Mouse (Mus musculus) Patski (cell line): ENCODE results near the gene Eme2. TPM values are rescaled to one million over a fixed set of nuclear protein-coding genes. Genes with fewer than 3 reads are reported as not detected.

Source experiments
- ATAC-seq: fragments of 100-300 bp; one replicate; pipeline ENCODE4 v1.8.0; 2021
- CTCF ChIA-PET: fragments of 350-600 bp; sonication (Branson Sonifier 250); formaldehyde crosslinking; loops from one replicate; lab custom pipeline; 2022; ENCODE audit warnings: inconsistent platforms; lab: Charles Lee
- POLR2A ChIA-PET: fragments of 350-600 bp; sonication (Branson Sonifier 250); formaldehyde crosslinking; loops from one replicate; lab custom pipeline; 2022; ENCODE audit warnings: antibody characterized with exemption, inconsistent platforms; lab: Charles Lee
- DNase-seq: peaks from one replicate; pipeline ENCODE4 v3.0.0-alpha.2; 2011; ENCODE audit warnings: low read depth, low spot score
- H3K27me3 ChIP-seq: fragments of 371-371 bp; one replicate; pipeline ENCODE4 v1.5.1; 2021
- CTCF ChIP-seq: fragments of 100-300 bp; IDR thresholded peaks from one replicate; pipeline ENCODE4 v1.5.1; 2021
- in situ Hi-C: fragments of 300-500 bp; cut with MboI; formaldehyde crosslinking; loops from 3 replicates; pipeline ENCODE4 v1.11.1; 2018; ENCODE audit warnings: low pct_unique_long_range_greater_than_20kb, mixed read lengths
- polyA plus RNA-seq: library from polyadenylated mRNA; unstranded; gene quantifications from one replicate; pipeline ENCODE4 v1.2.3, GENCODE M21; 2021

Eme2 gene
- polyA plus RNA-seq, 1 experiment from 2014 or later, result 21.4 TPM

DNA sequence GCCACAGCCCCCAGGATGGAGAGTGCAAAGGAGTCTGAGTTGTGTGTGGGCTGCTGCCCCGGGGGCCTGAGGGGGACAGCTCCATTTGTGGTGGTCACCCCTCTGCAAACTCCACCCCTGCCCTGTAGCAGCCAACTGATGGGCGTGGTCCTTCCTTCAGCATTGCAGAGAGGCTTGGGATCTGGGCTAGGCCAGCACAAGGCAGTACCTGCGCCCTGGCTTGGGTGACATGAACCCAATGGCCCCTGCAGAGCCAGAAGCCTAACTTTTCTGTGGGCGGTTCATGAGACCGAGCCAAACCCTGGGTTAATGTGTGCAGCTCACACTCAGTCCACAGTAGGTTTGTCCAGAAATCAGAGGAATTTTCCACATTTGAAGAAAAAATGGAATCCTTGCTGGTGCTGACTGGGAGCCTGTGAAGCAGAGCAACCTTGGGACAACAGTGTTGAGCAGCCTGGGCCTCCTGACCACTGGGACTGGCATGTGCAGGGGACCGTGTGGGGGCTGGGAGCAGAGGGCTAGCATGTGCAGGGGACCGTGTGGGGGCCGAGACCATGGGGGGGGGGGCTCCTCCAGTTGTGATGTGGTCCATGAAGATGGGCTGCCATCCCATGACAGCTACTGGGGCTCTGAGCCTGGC lies 36.9 kb downstream of the Eme2 start:
- CTCF ChIA-PET, result no interaction called here
- DNase-seq (no peak), ATAC-seq (no peak)
- in situ Hi-C loops, result no loop called here
- TF ChIP-seq CTCF, result no peak
- no peaks in the 10 kb centered on the region for H3K27me3 ChIP-seq
- POLR2A ChIA-PET, result interaction anchor here (0.7 to 1.6 kb wide), 2 partner anchors 9 to 14 kb away, joined by 3 read pairs; no protein-coding TSS in a partner anchor

GRCm38 (mm10) chr17:24856589-24856988 lies 38.3 kb downstream of the Eme2 start:
- CTCF ChIA-PET, result no interaction called here
- in situ Hi-C loops, result no loop called here
- POLR2A ChIA-PET, result interaction anchor here (1.0 kb wide), 1 partner anchor 19 kb away, joined by 4 read pairs; no protein-coding TSS in a partner anchor

DNA sequence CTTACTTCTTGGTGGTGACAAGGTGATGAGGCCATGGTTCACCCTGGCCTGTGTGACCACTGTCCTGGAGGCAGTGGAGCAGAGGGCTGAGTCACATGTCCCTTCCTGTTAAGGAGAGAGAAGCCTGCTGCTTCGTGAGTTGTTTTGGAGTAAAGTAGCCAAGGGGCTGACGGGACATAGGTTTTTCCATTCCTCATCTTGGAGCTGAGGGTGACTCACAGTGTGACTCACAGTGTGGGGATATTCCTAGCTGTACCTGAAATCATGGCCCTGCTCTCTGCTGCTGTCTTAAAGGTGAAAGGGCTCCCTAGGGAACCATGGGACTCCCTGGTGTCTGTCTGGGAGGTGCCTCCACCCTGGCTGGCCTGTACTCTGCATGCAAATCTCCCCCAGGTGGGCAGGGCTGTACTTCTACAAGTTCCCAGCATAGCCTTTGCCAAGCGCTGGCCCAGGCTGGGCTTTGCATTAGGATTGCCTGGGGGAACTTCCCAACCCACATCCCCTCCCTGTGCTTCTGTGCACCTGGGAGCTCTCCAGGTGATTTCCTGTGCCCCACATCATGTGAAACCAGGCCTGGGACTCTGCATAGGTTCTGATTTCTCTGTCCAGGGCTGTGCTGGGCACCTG lies 38.9 kb downstream of the Eme2 start:
- ATAC-seq, result peak; percentile 76
- ChIA-PET CTCF (no interaction called here), POLR2A (no interaction called here)
- TF ChIP-seq CTCF, result no peak
- in situ Hi-C loops, result no loop called here
- no peaks in the 10 kb centered on the region for H3K27me3 ChIP-seq
- peak; percentile 75 for DNase-seq

More at GRCm38 (mm10) chr17:24856589-24856988, 38.3 kb downstream of the Eme2 start:
- no peaks in the 10 kb centered on the region for H3K27me3 ChIP-seq
- TF ChIP-seq CTCF, result no peak
- no peak for DNase-seq
- ATAC-seq, result no peak

GRCm38 (mm10) chr17:24851381-24852125 lies 43.3 kb downstream of the Eme2 start:
- no peak for TF ChIP-seq CTCF
- DNase-seq (no peak), ATAC-seq (no peak)
- ChIA-PET CTCF (interaction anchor here (1.0 to 1.6 kb wide), 2 partner anchors 11 to 30 kb away, joined by 3 read pairs; partner anchors contain the start of gene Hagh), POLR2A (interaction anchor here (1.0 kb wide), 1 partner anchor 11 kb away, joined by 3 read pairs; no protein-coding TSS in a partner anchor)
- no peaks in the 10 kb centered on the region for H3K27me3 ChIP-seq
- in situ Hi-C loops, result no loop called here

DNA sequence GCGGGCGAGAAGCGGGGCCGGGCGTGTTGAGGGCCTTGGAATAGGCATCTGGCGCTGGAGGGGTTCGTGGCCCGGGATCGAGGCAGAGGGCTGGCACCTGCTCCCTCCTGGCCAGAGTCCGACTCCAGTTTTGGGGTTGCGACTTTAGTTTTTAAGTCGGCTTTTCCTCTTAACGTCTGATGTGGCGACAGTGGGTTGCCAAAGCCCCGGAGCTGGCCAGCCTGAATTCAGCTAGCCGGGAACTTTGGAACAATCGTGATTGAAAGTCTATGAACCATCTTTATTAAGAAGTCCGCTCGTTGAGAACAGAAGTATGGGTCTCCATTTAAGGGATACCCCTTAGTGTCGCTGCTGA lies 44.1 kb downstream of the Eme2 start:
- TF ChIP-seq CTCF, result no peak
- CTCF ChIA-PET, result interaction anchor here (1.0 to 1.6 kb wide), 3 partner anchors 11 to 31 kb away, joined by 3 read pairs; partner anchors contain the start of gene Hagh
- H3K27me3 ChIP-seq, result no peaks in the 10 kb centered on the region
- no peak for ATAC-seq
- POLR2A ChIA-PET, result interaction anchor here (1.0 to 1.3 kb wide), 3 partner anchors 12 to 46 kb away, joined by 3 to 5 read pairs (median 3); no protein-coding TSS in a partner anchor
- in situ Hi-C loops, result no loop called here
- DNase-seq, result no peak

GRCm38 (mm10) chr17:24850065-24850772 lies 44.7 kb downstream of the Eme2 start, which contains the start of gene Fahd1:
Fahd1 (minus strand) TSS chr17:24850364.
- peak; percentile 97 for ATAC-seq
- no peaks in the 10 kb centered on the region for H3K27me3 ChIP-seq
- ChIA-PET POLR2A (interaction anchor here (0.9 to 1.4 kb wide), 6 partner anchors 10 to 47 kb away, joined by 3 to 5 read pairs (median 3); partner anchors contain the start of genes Eme2 and Mrps34), CTCF (interaction anchor here (1.0 to 1.6 kb wide), 3 partner anchors 10 to 32 kb away, joined by 3 read pairs; partner anchors contain the start of gene Hagh)
- peak; percentile 86 for DNase-seq
- in situ Hi-C loops, result no loop called here
- TF ChIP-seq CTCF, result no peak

DNA sequence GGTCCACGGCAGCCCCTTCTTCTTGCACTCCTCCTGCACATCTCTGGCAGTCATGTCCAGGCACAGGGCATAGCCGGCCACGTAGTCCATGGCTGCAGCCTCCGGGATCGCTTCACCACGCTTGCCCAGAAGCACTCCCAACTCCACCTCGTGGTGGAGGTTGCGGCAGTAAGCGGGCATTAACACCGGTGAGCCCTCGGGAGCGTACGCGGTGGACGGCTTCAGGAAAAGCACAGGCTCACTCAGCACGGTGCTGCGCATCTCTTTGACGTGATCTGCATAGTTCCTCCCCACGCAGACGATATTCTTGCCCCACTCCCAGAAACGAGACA lies 45.2 kb downstream of the Eme2 start:
- DNase-seq, result no peak
- in situ Hi-C loops, result loop anchor here (5.0 kb wide), 1 partner anchor 38 kb away; the partner anchor contains the start of genes Nubp2 and Spsb3
- CTCF ChIA-PET, result interaction anchor here (1.4 kb wide), 1 partner anchor 13 kb away, joined by 3 read pairs; no protein-coding TSS in a partner anchor
- POLR2A ChIA-PET, result interaction anchor here (0.9 to 1.4 kb wide), 4 partner anchors 9 to 45 kb away, joined by 3 to 5 read pairs (median 4); partner anchors contain the start of genes Eme2 and Mrps34
- no peak for TF ChIP-seq CTCF
- peak; percentile 26 for ATAC-seq
- H3K27me3 ChIP-seq, result no peaks in the 10 kb centered on the region

DNA sequence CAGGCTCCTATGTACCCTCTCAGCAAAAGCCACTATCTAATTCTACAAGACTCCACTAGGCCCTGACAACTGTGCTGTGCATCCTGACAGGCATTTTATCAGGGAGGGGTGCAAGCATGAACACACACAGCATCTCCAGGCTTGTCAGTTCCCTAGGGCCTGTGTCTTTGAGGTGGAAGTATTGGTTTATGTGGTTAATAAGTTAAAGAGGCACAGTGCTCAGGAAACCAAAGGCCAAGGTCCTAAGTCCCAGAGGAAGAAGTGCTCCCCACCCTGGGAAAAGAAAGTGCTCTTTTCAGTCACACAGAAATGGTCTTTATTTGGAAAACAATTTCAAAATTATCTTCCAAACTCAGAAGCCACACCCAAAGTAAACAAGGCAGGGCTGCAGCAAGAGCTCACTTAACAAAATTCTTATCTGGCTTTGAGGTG lies 46.3 kb downstream of the Eme2 start:
- H3K27me3 ChIP-seq, result no peaks in the 10 kb centered on the region
- CTCF ChIA-PET, result interaction anchor here (1.7 kb wide), 1 partner anchor 34 kb away, joined by 4 read pairs; no protein-coding TSS in a partner anchor
- TF ChIP-seq CTCF, result no peak
- ATAC-seq, result no peak
- in situ Hi-C loops, result loop anchor here (5.0 kb wide), 1 partner anchor 39 kb away; the partner anchor contains the start of genes Nubp2 and Spsb3
- no peak for DNase-seq
- POLR2A ChIA-PET, result interaction anchor here (1.2 to 1.4 kb wide), 3 partner anchors 8 to 46 kb away, joined by 3 to 4 read pairs (median 3); partner anchors contain the start of genes Eme2, Igfals and Mrps34

GRCm38 (mm10) chr17:24847386-24847785 lies 47.5 kb downstream of the Eme2 start:
- TF ChIP-seq CTCF, result no peak
- no peak for DNase-seq
- ChIA-PET CTCF (no interaction called here), POLR2A (interaction anchor here (0.6 to 1.2 kb wide), 2 partner anchors 18 to 1145 kb away, joined by 3 read pairs; partner anchors contain the start of gene Igfals)
- H3K27me3 ChIP-seq, result no peaks in the 10 kb centered on the region
- in situ Hi-C loops, result loop anchor here (5.0 kb wide), 1 partner anchor 40 kb away; the partner anchor contains the start of genes Nubp2 and Spsb3
- no peak for ATAC-seq
